Mouse (Mus musculus) lung, adult 2 months (tissue): Measurements from ENCODE around the gene Ifih1. TPM values are rescaled to one million over a fixed set of nuclear protein-coding genes. Genes with fewer than 3 reads are reported as not detected.

Experiments used
- DNase-seq: peaks from one replicate; pipeline ENCODE4 v3.0.0; 2022
- H3K4me1 ChIP-seq: fragments of 200-500 bp; 2 replicates; pipeline ENCODE4 v1.6.1; 2011; ENCODE audit warnings: low read length; ENCODE audit not compliant: control insufficient read depth, insufficient read depth
- H3K4me3 ChIP-seq: fragments of 200-500 bp; replicated peaks from 2 replicates; pipeline ENCODE3; 2011; ENCODE audit warnings: low read depth, mild to moderate bottlenecking, control low read depth, low read length; ENCODE audit errors: extremely low read depth
- CTCF ChIP-seq: fragments of 200-500 bp; IDR thresholded peaks from 2 replicates; pipeline ENCODE4 v1.5.1; 2011; ENCODE audit warnings: mild to moderate bottlenecking, low read length, control low read depth; ENCODE audit not compliant: insufficient read depth
- POLR2A ChIP-seq: fragments of 200-500 bp; IDR thresholded peaks from 2 replicates; pipeline ENCODE4 v1.6.1; 2011; ENCODE audit warnings: low read depth, mild to moderate bottlenecking, control low read depth, low read length, borderline replicate concordance; ENCODE audit errors: extremely low read depth
- WGBS: fragments of 180-500 bp; shearing (Covaris S2); methylation state at CpG from one replicate; pipeline ENCODE4 v1.1.7; 2018; 5-methylcytosine and 5-hydroxymethylcytosine counted together
- polyA plus RNA-seq: library from polyadenylated mRNA; depleted of rRNA; stranded (reverse); fragments of >200 nt; gene quantifications from 2 replicates; pipeline ENCODE4 v1.2.3, GENCODE M21; 2012

Gene Ifih1
- polyA plus RNA-seq, 1 experiment = 7.6 TPM

- 77% methylated on average over 5 of the region's 5 CpGs for WGBS
- no peak for DNase-seq
- Histone ChIP-seq H3K4me1 (no peaks in the 10 kb centered on the region), H3K4me3 (no peak overlapping the region)
- TF ChIP-seq CTCF (no peak), POLR2A (no peak)
These were observed 42.5 kb downstream of the Ifih1 start for GRCm38 (mm10) chr2:62603530-62603929.

GRCm38 (mm10) chr2:62596586-62596985 is 49.5 kb downstream of the Ifih1 start:
- no peak for DNase-seq
- no peaks in the 10 kb centered on the region for H3K4me1 ChIP-seq
- no peak overlapping the region for H3K4me3 ChIP-seq
- WGBS = 84% methylated on average over 5 of the region's 5 CpGs
- TF ChIP-seq CTCF (no peak), POLR2A (no peak)

- DNase-seq = no peak
- TF ChIP-seq POLR2A (no peak), CTCF (no peak)
- no peak overlapping the region for H3K4me3 ChIP-seq
- 82% methylated on average over 2 of the region's 2 CpGs for whole genome bisulfite sequencing
- no peaks in the 10 kb centered on the region for H3K4me1 ChIP-seq
These were observed 51.6 kb downstream of the Ifih1 start for GRCm38 (mm10) chr2:62594491-62594890.

- H3K4me3 ChIP-seq = no peak overlapping the region
- WGBS = 83% methylated on average over 3 of the region's 3 CpGs
- no peak for TF ChIP-seq CTCF
- TF ChIP-seq POLR2A = no peak
- H3K4me1 ChIP-seq = no peaks in the 10 kb centered on the region
- DNase-seq = no peak
These were observed 54.5 kb downstream of the Ifih1 start for GRCm38 (mm10) chr2:62591555-62591954.

GRCm38 (mm10) chr2:62589333-62589732 is 56.7 kb downstream of the Ifih1 start:
- DNase-seq = no peak
- WGBS = 44% methylated on average over 4 of the region's 4 CpGs
- TF ChIP-seq CTCF (no peak), POLR2A (no peak)
- Histone ChIP-seq H3K4me1 (no peaks in the 10 kb centered on the region), H3K4me3 (no peak overlapping the region)

GRCm38 (mm10) chr2:62585769-62586168 is 60.3 kb downstream of the Ifih1 start:
- WGBS = 45% methylated on average over 5 of the region's 5 CpGs
- DNase-seq = no peak
- no peak overlapping the region for H3K4me3 ChIP-seq
- TF ChIP-seq CTCF (no peak), POLR2A (no peak)
- H3K4me1 ChIP-seq = no peaks in the 10 kb centered on the region

GRCm38 (mm10) chr2:62574962-62575361 is 71.1 kb downstream of the Ifih1 start:
- TF ChIP-seq CTCF (no peak), POLR2A (no peak)
- 61% methylated on average over 3 of the region's 3 CpGs for WGBS

GRCm38 (mm10) chr2:62574250-62574649 is 71.8 kb downstream of the Ifih1 start:
- no peak for DNase-seq
- H3K4me3 ChIP-seq = no peak overlapping the region
- no peaks in the 10 kb centered on the region for H3K4me1 ChIP-seq
- 69% methylated on average over 7 of the region's 7 CpGs for WGBS
- no peak for TF ChIP-seq CTCF
- no peak for TF ChIP-seq POLR2A

More at GRCm38 (mm10) chr2:62574962-62575361, 71.1 kb downstream of the Ifih1 start:
- DNase-seq = no peak
- no peak overlapping the region for H3K4me3 ChIP-seq
- no peaks in the 10 kb centered on the region for H3K4me1 ChIP-seq

- 59% methylated on average over 12 of the region's 12 CpGs for whole genome bisulfite sequencing
- Histone ChIP-seq H3K4me1 (no peaks in the 10 kb centered on the region), H3K4me3 (no peak within 1 kb of the TSS)
- TF ChIP-seq POLR2A = no peak
- TF ChIP-seq CTCF = no peak
- DNase-seq = no peak
These were observed 72.3 kb downstream of the Ifih1 start, which contains the start of gene Fap for GRCm38 (mm10) chr2:62573753-62574159. Gene Fap (minus strand): TSS chr2:62574075.

- no peaks in the 10 kb centered on the region for H3K4me1 ChIP-seq
- 69% methylated on average over 10 of the region's 10 CpGs for WGBS
- no peak for TF ChIP-seq CTCF
- TF ChIP-seq POLR2A = no peak
- no peak overlapping the region for H3K4me3 ChIP-seq
- no peak for DNase-seq
These were observed 72.8 kb downstream of the Ifih1 start for GRCm38 (mm10) chr2:62573099-62573752.

- DNase-seq = no peak
- H3K4me1 ChIP-seq = no peaks in the 10 kb centered on the region
- no peak overlapping the region for H3K4me3 ChIP-seq
- WGBS = 86% methylated on average over 1 of the region's 1 CpGs
- TF ChIP-seq POLR2A = no peak
- TF ChIP-seq CTCF = no peak
These were observed 81.4 kb downstream of the Ifih1 start for GRCm38 (mm10) chr2:62564687-62565086.
